Mouse (Mus musculus): ENCODE data around the gene Rcan1. TPM values are rescaled to one million over a fixed set of nuclear protein-coding genes. Genes with fewer than 3 reads are reported as not detected.

Gene Rcan1
- polyA plus RNA-seq, 1 experiment from 2014 or later = 47.4 TPM

DNA sequence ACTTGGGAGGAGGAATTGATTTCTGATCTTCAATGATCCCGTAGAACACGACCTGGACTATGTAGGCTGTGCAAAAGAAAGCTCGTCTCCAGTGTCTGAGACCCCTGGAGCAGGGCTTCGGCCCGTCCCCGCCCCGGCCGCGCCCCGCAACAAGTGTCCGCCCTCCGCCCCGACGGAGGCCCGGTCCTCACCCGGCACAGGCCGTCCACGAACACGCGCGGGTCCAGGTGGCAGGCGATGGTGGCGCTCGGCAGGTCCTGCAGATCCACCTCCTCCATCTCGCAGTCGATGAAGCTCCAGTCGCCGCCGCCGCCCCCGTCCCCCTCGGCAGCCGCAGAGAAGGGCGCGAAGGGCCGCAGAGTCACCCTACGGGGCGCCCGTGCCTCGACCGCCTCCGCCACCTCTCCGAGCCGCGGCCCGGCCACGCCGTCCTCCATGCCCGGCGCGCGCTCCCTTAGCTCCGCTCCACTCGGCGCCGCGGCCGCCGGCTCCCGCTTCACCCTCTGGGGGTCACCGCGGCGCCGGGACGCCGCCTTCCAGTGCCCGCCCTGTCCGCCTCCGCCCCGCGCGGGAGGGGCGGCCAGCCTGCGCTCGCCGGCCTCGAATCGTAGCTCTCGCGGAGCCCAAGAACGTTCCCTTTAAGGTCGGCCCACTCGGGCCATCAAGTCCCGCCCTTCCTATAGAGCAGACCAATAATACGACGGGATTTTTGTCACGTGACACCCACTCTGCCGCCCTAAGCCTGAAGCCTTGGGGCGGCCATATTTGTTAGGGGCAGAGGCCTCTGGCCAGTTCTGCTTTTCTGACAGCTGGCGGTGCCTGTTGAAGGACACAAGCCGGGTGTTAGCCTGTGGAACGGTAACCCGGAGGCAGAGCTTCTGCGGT, 4.8 kb downstream of the Rcan1 start:
- Histone ChIP-seq H3K4me1 (replicated peaks) (peaks cover 27% of the 10 kb centered on the region), H3K27ac (peak overlapping the region; percentile 78), H3K36me3 (no peaks in the 10 kb centered on the region), H3K4me2 (replicated peaks) (peak overlapping the region; percentile 83), H3K9me3 (no peaks in the 10 kb centered on the region), H3K9ac (replicated peaks) (peak overlapping the region; percentile 91), H3K4me3 (replicated peaks) (peak overlapping the region; percentile 88), H3K27me3 (no peaks in the 10 kb centered on the region)
- under 1% methylated on average over 90 of the region's 94 CpGs for WGBS
- ATAC-seq = peak; percentile 99

DNA sequence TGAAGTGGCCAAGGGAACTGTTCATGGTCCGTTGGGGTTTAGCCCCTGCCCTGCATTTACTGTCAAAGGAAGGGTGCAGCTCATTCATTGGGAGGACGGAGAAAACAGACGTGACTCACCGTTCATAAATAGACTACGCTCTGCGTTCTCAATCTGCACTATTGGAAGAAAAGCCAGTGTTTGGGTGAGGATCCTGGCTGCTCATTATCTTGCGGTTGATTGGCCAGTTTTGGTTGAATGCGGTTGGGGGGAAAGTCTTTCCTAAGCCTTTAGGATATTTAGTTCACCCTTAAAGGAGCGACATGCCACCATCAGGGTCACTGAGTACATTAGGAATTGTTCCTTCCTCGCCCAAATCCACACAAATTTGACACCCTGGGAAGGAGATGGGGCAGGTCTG, 5.4 kb downstream of the Rcan1 start:
- Histone ChIP-seq H3K9ac (replicated peaks) (peak overlapping the region; percentile 91), H3K4me3 (replicated peaks) (peak overlapping the region; percentile 88), H3K9me3 (no peaks in the 10 kb centered on the region), H3K27ac (peak overlapping the region; percentile 19; the same call in 1 of the 2 replicates), H3K4me1 (replicated peaks) (peaks cover 29% of the 10 kb centered on the region), H3K27me3 (no peaks in the 10 kb centered on the region), H3K36me3 (no peaks in the 10 kb centered on the region), H3K4me2 (replicated peaks) (peak overlapping the region; percentile 83)
- whole genome bisulfite sequencing = 3% methylated on average over 10 of the region's 10 CpGs
- ATAC-seq = no peak

DNA sequence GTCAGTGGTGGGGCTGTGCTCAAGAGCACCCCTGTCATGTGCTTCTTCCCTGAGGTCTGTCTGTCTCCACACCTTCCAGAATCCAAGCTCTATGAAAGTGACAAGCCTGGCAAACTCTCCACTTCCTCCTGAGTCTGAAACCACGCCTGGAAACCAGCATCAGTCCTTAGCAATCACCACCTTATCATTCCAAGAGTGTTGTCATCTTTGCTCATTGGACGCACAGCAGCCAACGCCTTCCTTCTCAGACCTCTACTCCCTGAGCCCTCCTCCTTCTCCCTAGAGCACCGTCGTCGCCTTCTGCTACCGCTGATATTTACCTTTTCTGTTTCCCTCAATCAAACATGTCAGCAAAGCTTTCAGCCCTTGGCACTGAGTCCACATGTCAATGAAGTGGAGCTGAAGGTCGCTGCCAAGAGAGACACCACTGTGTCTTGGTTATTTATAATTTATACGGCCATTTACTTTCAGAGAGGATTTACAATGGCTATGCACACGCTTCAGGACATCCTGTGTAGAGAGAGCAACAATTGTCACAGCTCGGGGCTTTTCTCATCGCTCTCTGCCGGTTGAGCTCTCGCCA, 6.2 kb downstream of the Rcan1 start:
- Histone ChIP-seq H3K27me3 (no peaks in the 10 kb centered on the region), H3K9me3 (no peaks in the 10 kb centered on the region), H3K27ac (no peak overlapping the region; the same call in 1 of the 2 replicates), H3K4me1 (replicated peaks) (peaks cover 31% of the 10 kb centered on the region), H3K9ac (replicated peaks) (peak overlapping the region; percentile 91; the same call in 1 of the 2 replicates), H3K36me3 (no peaks in the 10 kb centered on the region), H3K4me2 (replicated peaks) (peak overlapping the region; percentile 83), H3K4me3 (replicated peaks) (peak overlapping the region; percentile 88)
- 39% methylated on average over 14 of the region's 14 CpGs for WGBS
- no peak for ATAC-seq

DNA sequence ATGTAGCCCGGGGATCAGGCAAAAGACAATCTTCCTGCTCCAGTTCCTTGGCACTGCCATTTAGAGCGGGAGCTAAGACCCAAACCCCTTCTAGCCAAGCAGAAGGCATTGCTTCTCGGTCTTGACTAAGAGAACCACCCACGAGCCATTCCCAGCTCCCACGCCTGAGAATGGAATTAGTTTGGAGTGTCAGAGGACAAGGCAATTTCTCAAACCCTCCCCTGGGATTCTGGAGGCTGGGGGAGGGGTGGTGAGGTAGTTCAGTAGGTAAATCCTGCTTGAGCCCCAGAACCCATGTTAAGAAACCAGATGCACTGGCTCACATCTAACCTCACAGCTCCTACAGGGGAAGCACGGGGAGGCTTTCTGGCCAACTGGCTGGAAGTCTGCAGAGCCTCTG, 9.3 kb downstream of the Rcan1 start:
- Histone ChIP-seq H3K4me2 (replicated peaks) (no peak overlapping the region), H3K27me3 (no peaks in the 10 kb centered on the region), H3K4me1 (replicated peaks) (peaks cover 35% of the 10 kb centered on the region), H3K4me3 (replicated peaks) (no peak overlapping the region), H3K36me3 (no peaks in the 10 kb centered on the region), H3K27ac (no peak overlapping the region), H3K9me3 (no peaks in the 10 kb centered on the region), H3K9ac (replicated peaks) (no peak overlapping the region)
- WGBS = 76% methylated on average over 6 of the region's 6 CpGs
- ATAC-seq = no peak

DNA sequence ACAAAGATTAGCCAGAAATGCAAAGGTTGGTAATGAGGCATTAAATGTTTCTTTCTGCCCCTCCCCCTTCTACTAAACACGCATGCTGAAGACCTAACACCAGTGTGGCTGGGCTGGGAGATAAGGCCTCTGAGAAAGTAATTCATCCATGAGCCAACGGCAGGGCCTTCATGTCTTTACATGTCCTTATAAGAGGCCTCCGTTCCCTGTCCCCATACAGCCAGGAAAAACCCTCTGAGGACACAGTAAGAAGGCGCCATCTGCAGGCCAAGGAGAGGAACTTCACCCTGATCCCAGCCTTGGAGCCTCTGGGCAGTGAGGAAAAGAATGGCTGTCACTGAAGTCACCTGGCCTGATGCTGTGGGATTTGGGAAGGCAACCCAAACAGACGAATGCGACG, 13.1 kb downstream of the Rcan1 start:
- Histone ChIP-seq H3K9ac (replicated peaks) (no peak overlapping the region), H3K4me3 (replicated peaks) (no peak overlapping the region), H3K9me3 (no peaks in the 10 kb centered on the region), H3K27me3 (no peaks in the 10 kb centered on the region), H3K4me1 (replicated peaks) (peaks cover 12% of the 10 kb centered on the region; the same call in 1 of the 2 replicates), H3K27ac (no peak overlapping the region), H3K36me3 (no peaks in the 10 kb centered on the region), H3K4me2 (replicated peaks) (no peak overlapping the region)
- WGBS = 27% methylated on average over 7 of the region's 7 CpGs
- peak; percentile 67 for ATAC-seq

DNA sequence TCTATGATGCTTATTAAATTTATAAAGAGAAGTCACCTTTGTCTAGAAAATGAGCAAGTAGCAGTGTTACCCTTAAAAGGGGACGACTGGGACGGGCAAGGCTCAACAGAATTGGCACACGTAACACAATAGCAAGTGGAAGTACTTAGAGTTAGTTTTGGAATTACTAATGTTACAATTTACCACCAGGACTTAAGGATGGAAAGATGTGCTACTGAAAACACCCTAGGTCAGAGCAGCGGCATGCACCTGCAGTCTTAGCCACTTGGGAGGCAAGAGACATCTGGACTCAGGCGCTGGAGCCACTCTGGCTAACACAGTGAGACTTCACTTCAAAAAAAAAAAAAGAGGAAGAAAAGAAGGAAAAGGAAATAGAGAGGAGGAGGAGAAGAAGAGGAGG, 14.7 kb downstream of the Rcan1 start:
- peaks cover 11% of the 10 kb centered on the region; the same call in 1 of the 2 replicates for H3K36me3 ChIP-seq
- ATAC-seq = no peak
- H3K27me3 ChIP-seq = no peaks in the 10 kb centered on the region
- H3K4me1 ChIP-seq (replicated peaks) = peaks cover 8% of the 10 kb centered on the region; the same call in 1 of the 2 replicates
- 90% methylated on average over 5 of the region's 5 CpGs for WGBS
- no peak overlapping the region for H3K9ac ChIP-seq (replicated peaks)
- H3K9me3 ChIP-seq = no peaks in the 10 kb centered on the region
- no peak overlapping the region for H3K27ac ChIP-seq
- H3K4me3 ChIP-seq (replicated peaks) = no peak overlapping the region
- no peak overlapping the region for H3K4me2 ChIP-seq (replicated peaks)

DNA sequence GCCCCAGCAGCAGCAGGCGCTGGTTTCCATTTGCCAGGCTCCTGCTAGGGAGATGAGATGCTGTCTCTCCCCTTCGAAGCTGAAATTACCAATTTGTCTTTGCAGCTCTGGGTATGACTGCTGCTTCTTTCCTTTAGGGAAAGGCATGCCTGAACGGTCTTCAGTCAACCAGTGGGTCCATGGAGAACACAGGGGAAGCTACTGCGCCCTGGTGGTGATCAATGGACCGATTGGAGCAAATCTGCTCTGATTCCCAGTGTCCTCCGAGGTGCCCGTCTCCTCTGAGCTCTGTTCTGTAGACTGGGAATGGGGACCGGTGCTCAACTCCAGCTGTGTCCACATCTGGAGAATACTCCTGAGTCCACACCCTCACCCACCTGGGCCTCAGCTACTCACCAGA, 15.2 kb downstream of the Rcan1 start:
- H3K4me3 ChIP-seq (replicated peaks) = no peak overlapping the region
- H3K27ac ChIP-seq = no peak overlapping the region
- 67% methylated on average over 8 of the region's 8 CpGs for WGBS
- no peaks in the 10 kb centered on the region for H3K9me3 ChIP-seq
- H3K4me1 ChIP-seq (replicated peaks) = peaks cover 7% of the 10 kb centered on the region; the same call in 1 of the 2 replicates
- no peaks in the 10 kb centered on the region for H3K27me3 ChIP-seq
- no peak overlapping the region for H3K4me2 ChIP-seq (replicated peaks)
- ATAC-seq = no peak
- no peak overlapping the region for H3K9ac ChIP-seq (replicated peaks)
- peaks cover 13% of the 10 kb centered on the region; the same call in 1 of the 2 replicates for H3K36me3 ChIP-seq

DNA sequence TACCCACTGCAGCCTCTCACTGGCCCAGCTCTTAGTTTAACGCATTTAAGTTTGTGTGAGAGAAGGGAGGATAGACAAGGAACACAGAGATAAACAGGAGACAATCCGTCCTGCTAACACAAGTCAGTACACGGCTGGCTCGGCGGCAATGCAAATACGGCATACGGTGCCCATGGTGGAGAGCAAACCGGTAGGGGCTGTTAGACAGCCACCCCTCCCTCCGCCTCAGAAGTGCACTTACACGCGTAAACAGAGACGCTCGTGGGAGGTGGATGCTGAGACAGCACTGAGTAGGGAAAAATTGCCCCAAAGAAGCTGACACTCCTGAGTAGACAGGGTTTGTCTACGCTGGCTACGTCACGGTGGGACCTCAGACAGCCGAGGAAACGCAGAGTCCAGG, 16.2 kb downstream of the Rcan1 start:
- no peak for ATAC-seq
- H3K27me3 ChIP-seq = no peaks in the 10 kb centered on the region
- 92% methylated on average over 18 of the region's 18 CpGs for WGBS
- H3K36me3 ChIP-seq = peaks cover 15% of the 10 kb centered on the region; the same call in 1 of the 2 replicates
- H3K9ac ChIP-seq (replicated peaks) = no peak overlapping the region
- no peaks in the 10 kb centered on the region for H3K9me3 ChIP-seq
- no peak overlapping the region for H3K4me3 ChIP-seq (replicated peaks)
- no peak overlapping the region for H3K27ac ChIP-seq
- no peak overlapping the region for H3K4me2 ChIP-seq (replicated peaks)
- peaks cover 10% of the 10 kb centered on the region for H3K4me1 ChIP-seq (replicated peaks)

DNA sequence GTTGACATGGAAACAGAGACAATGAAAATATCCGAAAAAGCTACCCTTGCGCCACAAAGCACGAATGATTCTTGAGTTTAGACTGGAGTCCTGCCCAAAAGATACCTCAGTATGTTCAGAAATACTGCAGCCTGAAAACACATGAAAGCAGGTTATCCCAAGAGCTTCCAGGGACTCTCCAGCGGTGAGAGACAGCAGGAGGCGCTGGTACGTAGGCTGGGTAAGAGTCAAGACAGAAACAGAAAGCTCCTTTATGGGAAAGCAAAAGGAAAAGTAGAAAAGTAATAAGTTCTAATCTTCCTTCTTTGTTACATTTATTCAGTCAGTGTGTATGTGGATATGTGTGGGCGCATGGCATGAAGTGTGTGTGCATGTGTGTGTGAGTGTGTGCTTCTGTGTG, 16.7 kb downstream of the Rcan1 start:
- ATAC-seq = no peak
- Histone ChIP-seq H3K4me2 (replicated peaks) (no peak overlapping the region), H3K4me3 (replicated peaks) (no peak overlapping the region), H3K9me3 (no peaks in the 10 kb centered on the region), H3K27ac (no peak overlapping the region), H3K36me3 (peaks cover 15% of the 10 kb centered on the region; the same call in 1 of the 2 replicates), H3K4me1 (replicated peaks) (peaks cover 10% of the 10 kb centered on the region), H3K9ac (replicated peaks) (no peak overlapping the region), H3K27me3 (no peaks in the 10 kb centered on the region)
- WGBS = 90% methylated on average over 7 of the region's 7 CpGs

DNA sequence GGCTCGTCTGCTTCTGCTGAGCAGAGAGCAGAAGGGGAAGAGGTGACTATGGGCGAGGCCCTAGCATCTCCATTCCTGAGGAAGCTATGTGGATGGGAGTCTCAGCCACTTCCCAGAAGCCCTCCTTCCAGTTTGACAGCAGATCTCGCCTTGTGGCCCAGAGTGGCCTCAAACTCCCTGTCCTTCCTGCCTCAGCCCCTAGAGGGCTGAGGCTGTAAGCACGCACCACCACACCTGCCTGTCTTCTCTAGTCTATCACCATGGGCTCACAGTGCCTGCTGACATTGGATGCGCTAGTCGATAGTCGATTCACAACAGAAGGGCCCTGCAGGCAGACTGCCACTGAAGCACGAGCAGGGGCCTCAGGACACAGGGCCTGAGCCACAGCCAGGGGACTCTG, 18.1 kb downstream of the Rcan1 start:
- WGBS = 56% methylated on average over 8 of the region's 8 CpGs
- Histone ChIP-seq H3K27me3 (no peaks in the 10 kb centered on the region), H3K4me2 (replicated peaks) (no peak overlapping the region), H3K9me3 (no peaks in the 10 kb centered on the region), H3K27ac (no peak overlapping the region), H3K4me1 (replicated peaks) (peaks cover 10% of the 10 kb centered on the region), H3K9ac (replicated peaks) (no peak overlapping the region), H3K4me3 (replicated peaks) (no peak overlapping the region), H3K36me3 (peaks cover 15% of the 10 kb centered on the region; the same call in 1 of the 2 replicates)
- no peak for ATAC-seq

DNA sequence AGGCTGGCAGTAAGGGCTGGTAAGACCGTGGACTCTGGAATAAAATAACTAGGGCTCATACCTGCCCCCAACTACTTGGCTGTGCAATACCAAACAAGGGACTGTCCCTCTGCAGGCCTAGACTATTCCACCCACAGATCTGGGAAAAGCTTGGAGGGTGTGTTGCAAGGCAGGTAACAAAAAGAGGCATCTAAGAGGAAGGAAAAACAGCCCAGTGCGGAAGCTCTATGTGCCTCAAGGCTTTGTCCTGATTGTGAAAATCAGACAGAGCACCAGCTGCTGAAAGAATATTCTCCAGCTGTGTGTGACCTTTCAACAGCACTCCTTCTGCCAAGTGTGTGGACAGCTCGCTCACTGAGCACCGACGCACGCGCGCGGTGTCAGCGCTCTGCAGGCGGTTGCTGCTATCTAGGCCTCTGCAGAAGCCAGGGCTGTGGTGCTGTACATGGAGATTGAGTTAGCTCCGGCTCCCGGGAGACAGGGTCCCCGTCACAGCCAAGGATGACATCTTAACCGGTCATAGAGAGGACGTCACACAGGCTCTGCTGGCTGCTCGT, 19.1 kb downstream of the Rcan1 start:
- no peak for ATAC-seq
- no peak overlapping the region for H3K4me3 ChIP-seq (replicated peaks)
- no peak overlapping the region for H3K4me2 ChIP-seq (replicated peaks)
- no peak overlapping the region for H3K27ac ChIP-seq
- peaks cover 7% of the 10 kb centered on the region for H3K4me1 ChIP-seq (replicated peaks)
- no peaks in the 10 kb centered on the region for H3K9me3 ChIP-seq
- no peaks in the 10 kb centered on the region for H3K27me3 ChIP-seq
- WGBS = 84% methylated on average over 17 of the region's 17 CpGs
- H3K36me3 ChIP-seq = peaks cover 15% of the 10 kb centered on the region; the same call in 1 of the 2 replicates
- no peak overlapping the region for H3K9ac ChIP-seq (replicated peaks)

DNA sequence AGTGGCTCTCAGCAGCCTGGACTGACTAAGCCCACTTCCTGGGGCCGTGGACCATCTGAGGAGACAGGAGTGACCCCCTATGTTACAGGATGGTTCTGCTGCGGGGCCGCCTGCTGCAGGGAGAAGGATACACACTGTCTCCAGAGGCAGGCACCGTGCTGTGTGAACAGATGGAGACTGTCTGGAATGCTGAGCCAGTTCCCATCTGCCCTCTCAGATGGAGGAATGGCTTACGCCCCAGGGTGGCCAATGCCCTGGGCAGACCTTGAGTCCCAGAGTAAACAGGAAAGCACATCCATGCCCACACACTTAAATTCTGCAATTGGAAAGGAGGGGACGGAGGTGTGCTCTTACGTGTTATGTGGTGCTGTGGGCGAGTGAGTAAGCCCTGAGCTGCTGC, 20.3 kb downstream of the Rcan1 start:
- Histone ChIP-seq H3K27me3 (no peaks in the 10 kb centered on the region), H3K27ac (no peak overlapping the region), H3K36me3 (peaks cover 15% of the 10 kb centered on the region; the same call in 1 of the 2 replicates), H3K4me2 (replicated peaks) (no peak overlapping the region), H3K9me3 (no peaks in the 10 kb centered on the region), H3K4me1 (replicated peaks) (peaks cover 7% of the 10 kb centered on the region), H3K4me3 (replicated peaks) (no peak overlapping the region), H3K9ac (replicated peaks) (no peak overlapping the region)
- no peak for ATAC-seq
- 89% methylated on average over 8 of the region's 8 CpGs for WGBS

All from midbrain, embryonic 13.5 days (tissue).